Mouse (Mus musculus): ENCODE data around the gene Pbx2.

Gene Pbx2

DNA sequence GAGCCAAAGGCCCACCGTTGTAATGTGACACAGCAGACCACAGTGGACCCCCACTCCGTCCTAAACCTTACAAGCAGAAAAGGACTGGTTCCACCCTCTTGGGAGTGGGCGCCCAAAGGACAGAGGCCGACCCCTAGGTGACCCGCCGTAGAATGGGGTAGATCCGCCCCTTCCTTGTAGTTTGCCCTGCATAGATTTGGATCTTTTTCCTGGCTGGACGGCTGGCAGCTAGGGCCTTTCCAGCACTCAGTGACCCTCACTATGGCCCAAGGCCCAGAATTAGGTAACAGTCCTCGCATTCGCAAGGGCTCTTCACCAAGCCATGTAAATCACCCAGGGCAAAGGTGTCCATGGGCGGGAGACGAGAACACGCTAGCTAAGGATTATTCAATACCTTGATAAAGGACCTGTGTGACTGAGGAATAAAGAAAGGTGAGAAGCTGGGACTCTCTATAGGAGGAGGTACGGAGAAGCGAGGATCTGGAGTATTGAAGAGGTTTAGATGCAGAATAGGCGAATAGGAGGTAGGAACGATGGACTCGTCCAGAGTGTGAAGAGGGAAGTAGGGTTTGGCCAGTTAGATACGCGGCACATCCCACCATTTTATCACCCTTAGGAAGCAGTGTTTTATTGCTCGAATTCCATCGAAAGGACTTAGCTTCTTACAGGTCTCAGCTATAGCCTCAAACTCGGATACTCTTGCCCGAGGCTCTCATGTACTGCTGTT is 13.6 kb downstream of the Pbx2 start:
- no peak for DNase-seq

DNA sequence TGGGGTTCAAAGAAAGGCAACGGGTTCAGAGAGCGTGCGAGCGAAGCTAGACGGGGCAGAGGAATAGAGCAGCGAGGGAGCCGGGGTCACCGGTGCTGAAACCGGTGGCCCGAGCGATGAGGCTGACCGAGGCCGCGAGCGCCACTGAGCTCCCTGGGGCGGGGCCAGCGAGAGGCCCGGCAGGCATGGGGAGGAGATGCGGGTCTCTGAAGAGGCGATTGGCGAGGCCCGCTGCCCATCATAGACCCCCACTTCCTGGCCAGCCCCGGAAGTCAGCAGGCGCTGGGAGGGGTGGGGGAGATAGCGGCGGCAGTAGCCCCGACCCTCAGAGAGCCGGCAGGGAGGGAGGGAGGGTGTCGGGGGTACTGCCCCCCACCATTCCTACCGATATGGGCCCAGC is 14.5 kb downstream of the Pbx2 start:
- DNase-seq: peak; percentile 96

DNA sequence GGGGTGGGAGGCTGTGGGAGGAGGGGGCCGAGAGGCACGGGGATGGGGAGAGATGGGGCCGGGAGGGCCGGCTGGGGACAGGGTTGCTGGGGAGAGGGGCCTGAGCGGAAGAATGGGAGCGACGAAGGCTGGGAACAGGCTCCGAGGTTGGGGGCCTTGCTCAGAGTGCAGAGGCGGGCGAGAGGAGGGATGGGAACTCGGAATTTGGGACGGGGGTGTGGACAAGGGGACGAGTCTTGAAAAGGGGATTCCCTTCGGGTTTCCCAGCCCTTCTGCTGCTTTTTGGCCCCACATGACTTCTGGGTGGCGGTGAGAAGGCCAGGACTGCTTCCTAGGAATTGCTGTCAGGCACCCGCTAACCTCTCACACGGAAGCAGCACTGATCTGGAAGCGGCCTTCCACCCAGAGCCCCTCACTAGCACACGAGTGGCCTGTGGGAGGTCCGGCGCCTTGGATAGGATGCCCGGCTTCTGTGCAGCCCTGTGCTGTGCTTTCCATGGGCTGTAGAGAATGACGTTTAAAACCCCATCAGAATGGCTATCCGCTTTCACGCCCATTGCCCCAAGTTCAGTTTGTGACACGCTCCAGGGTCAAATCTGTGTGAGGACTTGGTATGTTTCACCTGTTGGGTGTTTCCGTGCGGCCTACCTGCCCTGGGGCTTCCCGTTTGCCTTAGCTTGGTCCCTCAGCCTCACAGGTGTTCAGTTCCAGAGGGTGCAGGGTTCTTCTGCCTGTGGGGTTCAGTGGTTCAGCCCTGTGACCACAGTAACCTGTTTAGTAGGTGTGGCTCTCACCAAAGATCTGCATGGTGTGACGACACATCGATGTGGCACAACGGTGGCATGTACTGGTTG is 15.3 kb downstream of the Pbx2 start:
- DNase-seq: no peak

DNA sequence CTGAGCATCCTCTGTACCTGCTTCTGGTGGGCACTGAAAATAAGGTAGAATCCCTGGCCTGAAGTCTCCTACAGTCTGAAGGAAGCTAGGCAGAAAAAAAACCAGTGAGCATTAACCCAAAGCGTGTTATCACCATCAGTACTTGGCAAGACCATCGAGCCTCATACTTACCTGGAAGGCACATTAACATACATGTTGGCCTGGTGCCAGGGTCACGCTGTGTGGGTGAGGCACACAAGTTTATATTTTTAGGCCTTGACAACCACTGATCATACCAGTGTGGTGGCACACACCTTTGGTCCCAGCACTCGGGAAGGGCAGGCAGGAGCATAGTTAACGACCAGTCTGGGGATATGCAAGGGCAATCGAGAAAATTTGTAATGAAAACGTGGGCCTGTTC is 16.9 kb downstream of the Pbx2 start:
- DNase-seq: no peak

DNA sequence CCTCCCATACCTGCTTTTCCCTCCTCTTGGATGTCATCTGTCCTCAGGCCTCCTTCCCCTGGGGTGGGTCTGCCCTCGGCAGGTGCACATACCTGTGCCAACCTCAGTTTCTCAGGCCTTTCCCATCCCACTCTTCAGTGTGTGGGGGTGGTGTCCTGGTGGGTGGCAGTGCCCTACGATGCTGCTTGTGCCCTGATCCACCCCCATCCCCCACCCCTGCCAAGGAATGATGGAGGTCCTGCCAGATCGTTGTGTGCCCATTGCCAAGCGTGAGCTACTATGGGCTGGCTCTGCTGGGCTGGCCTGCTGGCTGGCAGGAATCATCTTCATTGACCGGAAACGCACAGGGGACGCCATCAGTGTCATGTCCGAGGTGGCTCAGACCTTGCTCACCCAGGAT is 20.0 kb downstream of the Pbx2 start:
- DNase-seq: no peak

DNA sequence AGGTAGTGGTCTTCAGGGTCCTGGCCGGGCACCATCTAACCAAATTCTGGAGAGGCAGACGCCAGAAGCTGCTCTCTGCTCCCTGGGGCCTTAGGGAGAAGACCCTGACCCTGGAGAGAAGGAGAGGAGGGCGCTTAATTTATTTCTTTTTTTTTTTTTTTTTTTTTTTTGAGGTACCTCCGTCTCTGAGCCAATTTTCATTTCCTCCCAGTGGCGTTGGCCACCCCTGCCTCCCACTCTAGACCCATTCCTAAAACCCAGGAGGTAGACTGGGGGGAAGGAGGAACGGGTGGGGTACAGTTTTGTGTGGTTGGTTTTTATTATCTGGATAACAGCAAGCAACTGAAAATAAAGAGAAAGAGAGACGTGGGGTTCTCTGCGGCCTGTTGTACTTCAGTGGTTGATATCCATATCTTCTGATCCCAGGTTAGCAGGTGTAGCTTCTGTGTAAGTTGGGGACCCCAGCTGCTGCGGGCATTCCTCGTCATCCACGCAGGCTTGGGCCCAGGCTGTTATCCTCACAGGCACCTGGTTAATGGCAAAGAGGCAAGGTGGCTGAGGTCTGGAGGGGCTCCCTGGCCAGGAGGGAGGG is 22.1 kb downstream of the Pbx2 start:
- no peak for DNase-seq

DNA sequence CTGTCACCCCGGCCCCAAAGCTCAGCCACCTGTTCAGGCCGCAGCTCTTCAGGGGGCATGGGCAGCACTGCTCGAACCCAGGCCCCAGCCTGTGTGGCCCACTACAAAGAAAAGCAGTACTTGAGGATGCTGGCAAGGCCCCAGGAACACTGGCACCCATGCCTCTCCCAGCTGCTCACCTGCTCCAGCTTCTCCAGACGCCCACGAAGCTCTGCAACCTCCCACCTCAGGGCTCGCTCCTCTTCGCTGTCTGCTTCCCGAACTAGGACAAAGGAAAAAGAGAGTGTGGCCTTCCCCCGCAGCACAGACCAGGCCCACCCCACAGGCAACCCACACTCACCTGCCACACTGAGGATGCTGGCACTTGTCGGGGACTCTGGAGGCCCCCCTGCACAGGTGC is 22.8 kb downstream of the Pbx2 start:
- DNase-seq: no peak

DNA sequence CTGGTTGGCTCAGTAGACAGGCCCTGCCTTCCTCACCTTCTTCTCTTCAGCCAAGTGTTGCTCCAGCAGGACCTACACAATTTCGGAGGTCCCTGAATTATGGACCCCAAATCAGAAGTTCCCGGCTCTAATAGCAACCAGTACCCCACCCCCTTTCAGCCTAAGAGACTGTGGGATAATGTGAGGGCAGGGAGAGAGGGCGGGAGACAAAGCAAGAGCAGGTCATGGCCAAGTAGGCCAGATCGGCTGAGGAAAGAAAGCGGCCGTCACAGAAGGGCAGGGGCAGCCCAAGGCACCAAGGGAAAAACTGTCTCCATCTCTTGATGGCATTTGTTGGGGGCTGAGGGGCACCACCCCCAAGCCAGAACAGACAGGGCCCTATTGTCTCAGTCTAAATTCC is 24.8 kb downstream of the Pbx2 start, which contains the start of gene Egfl8:
Gene Egfl8 (minus strand): TSS at position 101 of the 400 bp plus-strand sequence.
- DNase-seq: no peak

DNA sequence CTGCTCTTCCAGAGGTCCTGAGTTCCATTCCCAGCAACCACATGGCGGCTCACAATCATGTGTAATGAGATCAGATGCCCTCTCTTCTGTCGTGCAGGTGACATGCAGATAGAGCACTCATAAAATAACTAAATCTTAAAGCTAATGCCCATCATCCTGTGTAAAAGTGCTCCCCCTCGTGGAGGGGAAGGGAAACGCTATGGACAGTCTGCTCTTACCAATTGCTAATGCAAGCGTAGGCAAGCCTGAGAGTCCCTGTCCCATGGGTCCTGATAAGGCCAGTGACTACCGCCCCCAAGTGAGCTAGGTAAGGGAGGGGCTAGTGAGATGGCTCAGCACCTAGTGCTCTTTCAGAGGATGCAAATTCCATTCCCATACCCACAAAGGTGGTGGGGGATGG is 27.9 kb downstream of the Pbx2 start:
- peak; percentile 86 for DNase-seq

DNA sequence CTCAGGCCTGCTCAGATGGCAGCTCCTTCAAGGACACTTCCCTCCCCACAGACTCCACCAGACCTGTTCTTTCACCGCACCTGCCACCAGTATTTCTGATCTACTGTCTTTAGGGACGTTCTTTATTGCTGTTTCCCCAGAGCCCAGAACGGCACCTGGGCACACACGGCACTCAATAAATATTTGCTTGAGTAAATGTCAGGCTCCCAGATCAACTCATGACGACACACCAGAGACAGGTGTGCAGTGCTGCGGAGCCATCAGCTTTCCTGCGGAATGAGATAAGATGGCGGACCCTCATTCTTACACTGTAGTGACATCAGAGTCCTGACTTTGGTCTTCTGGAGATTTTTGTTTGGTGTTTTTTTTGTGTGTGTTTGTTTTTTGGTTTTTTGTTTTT is 29.9 kb downstream of the Pbx2 start:
- DNase-seq: no peak

DNA sequence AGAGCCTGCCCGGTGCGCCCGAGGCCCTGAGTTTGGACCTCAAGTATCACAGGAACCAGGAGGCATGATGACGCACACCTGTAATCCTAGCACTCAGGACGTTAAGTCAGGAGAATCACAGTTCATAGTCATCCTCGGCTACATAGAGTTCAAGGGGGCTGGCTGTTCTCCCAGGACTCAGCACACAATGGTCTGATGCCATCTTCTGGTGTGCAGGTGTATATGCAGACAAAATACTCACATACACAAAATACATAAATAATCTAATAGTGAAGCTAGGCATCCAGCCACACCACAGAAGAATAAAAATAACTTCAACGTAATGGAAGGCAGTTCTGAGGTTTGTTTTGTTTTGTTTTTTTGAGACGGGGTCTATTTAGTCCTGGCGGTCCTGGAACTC is 32.1 kb downstream of the Pbx2 start:
- no peak for DNase-seq

DNA sequence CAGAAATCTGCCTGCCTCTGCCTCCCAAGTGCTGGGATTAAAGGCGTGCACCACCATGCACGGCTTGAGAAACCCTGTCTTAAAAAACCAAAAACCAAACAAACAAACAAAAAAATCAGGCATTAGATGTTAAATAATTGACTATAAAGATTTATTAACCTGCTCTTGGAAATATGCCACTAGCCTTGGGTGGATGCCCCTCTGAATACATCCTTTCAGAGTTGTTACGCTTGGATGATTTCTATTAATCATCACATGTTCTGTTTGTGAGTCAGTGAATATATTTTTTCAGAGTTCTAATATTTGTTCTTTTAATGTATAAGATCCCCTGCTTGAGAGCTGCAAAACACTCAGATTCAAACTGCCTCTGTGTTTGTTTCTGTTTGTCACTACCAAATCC is 33.9 kb downstream of the Pbx2 start:
- no peak for DNase-seq

DNA sequence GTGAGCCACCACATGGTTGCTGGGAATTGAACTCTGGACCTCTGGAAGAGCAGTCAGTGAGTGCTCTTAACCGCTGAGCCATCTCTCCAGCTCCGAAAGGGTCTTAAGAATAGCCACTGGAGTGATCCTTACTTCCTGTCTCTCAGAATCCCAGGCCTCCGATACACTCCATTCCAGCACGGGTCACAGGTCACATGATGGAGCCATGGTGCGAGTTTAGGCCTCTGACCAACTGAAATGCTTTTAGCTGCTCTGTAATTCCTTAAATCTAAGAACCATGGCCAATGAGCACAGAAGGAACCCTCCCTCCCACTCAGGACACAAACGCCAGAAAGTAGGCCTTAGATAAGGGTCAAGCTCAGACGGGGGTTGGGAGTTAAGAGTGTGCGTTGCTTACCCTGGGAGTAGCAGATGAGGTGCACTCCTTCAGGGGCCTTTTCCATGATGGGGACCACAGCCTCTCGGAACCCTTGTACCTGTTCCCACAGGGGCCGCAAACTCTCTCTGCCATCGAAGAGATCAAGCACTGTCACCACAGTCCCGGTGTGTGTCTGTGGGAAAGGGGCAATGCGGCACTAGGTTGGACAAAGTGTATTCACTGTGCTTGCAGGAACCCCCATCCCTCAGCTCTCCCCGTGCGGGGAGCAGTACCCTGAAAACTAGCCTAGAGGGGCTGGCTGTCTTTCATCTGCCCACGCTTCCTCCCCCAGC is 35.2 kb downstream of the Pbx2 start:
- DNase-seq: no peak

DNA sequence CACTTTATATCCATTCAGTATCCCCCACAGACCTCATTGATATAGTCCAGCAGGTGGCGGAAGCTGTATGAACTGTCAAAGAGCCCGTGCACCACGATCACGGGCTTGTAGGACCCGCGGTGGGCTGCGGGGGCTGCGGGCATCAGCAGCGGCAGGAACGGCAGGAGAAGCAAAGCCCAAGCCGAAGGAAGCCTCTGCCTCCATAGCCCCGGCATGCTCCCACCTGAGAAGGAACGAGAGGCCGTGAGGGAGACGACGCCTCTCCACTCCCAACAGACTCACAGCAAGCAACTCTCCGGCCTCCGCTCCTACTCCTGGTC is 35.7 kb downstream of the Pbx2 start:
- DNase-seq: peak; percentile 68

DNA sequence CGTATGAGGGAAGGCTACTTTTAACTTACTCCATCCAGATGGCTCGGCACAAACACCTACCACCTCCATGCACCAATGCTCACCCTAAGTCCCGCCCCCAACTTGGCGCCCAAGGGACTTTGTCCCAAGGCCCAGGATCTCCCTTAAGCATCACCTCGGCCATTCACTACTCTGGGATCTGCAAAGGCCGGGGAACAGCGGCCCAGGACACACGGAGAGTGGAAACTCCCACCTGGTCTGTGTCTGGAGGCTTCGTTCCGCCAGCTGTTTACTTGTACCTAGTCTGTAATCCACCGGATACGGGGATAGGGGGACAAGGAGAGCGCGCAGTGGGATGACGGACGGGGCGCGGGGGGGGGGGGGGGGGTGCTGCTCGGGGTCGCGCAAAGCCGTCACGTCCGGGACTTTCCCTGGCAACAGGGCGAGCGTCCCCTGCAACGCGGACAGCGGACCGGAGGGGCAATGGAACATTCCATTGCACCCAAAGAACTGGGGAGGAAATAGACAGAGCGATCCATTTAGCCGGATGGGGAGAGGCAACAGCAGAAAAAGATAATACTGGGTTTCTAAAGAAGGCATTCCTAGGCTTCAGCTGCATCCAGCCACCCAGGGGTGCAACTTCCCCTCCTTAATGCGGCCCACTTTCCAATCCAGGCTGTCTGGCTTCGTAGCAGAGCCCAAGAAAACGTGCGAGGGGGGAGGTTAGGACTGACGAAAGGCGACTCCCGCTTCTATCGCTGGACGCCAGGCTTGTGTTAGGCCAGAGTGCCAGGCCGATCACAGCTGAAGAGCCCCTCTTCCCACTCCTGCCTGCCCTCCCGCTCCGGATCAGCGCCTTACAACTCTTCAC is 36.3 kb downstream of the Pbx2 start:
- peak; percentile 86 for DNase-seq

DNA sequence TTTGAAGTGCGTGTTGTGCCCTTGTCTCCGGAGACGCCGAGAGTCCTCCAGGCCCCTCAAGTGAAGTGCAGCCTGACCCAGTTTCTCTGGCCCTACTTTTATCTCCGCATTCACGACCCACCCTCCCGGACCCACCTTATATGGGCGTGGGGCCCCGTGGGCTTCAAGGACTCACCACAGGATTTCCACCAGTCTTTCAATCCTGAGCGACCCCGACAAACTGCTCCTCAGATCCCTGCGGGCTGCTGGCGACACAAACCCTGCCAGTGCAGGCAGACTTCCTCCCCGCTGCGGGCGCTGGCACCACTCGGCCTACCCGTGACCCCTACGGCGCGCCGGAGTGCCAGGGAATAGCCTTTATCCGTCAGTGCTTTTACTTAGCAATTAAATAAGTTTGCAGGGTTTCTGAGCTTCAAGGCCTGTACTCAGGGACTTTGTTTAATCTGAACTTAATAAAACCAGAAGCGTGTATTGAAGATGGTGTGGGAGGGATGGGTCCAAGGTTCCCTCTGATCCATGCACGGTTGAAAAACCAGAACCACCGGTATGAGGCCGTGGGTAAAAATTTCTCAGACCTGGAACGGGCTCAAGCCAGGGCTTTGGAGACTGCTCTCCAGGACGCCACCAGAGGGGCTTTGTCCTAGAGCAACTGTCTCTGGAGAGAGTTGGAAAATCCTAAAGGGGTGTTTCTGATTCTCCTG is 37.0 kb downstream of the Pbx2 start, which contains the start of gene Ppt2:
Gene Ppt2 (minus strand): TSS at position 568 of the 701 bp plus-strand sequence.
- peak; percentile 78 for DNase-seq

DNA sequence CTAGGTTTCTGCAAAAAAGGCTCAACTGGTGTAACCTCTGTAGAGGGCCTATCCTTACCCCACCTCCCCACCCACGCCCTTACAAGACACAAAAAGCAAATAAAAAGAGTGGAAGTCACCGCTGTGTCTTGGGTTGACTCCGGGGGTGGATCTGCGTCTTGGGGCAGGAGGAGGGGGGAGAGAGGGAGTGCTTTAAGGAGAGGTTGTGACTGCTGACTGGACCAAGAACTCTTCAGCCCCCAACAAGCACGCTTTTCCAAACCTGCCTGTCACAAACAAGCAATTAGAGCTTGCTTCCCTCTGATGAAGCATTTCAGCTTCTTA is 37.5 kb downstream of the Pbx2 start:
- peak; percentile 50 for DNase-seq

DNA sequence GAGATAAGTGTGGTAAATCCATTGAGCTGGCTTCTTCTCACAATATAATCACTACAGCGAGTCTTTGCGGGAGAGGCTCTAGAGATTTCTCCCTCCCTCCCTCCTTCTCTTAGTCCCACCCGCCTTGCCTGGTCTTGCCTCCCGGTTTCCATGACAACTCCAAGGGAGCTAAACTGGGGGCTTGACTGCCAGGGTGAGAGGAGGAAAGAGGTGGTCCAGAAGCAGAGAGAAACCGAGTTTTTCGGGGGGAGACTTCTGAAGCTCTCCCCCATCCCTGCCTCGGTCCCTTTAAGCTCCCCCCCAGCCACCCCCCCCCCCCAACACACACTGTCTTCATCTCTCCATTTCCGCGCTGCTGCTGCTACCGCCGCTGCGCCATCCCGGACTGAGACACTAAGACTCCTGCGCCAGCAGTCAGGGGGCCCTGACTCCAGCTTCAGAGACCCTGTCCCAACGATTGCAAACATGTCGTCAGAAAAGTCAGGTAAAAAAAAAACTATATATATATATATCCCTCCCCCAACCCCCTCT is 38.2 kb downstream of the Pbx2 start, which contains the start of gene Prrt1:
Gene Prrt1 (plus strand): TSS at position 313 of the 531 bp plus-strand sequence.
- DNase-seq: peak; percentile 72

DNA sequence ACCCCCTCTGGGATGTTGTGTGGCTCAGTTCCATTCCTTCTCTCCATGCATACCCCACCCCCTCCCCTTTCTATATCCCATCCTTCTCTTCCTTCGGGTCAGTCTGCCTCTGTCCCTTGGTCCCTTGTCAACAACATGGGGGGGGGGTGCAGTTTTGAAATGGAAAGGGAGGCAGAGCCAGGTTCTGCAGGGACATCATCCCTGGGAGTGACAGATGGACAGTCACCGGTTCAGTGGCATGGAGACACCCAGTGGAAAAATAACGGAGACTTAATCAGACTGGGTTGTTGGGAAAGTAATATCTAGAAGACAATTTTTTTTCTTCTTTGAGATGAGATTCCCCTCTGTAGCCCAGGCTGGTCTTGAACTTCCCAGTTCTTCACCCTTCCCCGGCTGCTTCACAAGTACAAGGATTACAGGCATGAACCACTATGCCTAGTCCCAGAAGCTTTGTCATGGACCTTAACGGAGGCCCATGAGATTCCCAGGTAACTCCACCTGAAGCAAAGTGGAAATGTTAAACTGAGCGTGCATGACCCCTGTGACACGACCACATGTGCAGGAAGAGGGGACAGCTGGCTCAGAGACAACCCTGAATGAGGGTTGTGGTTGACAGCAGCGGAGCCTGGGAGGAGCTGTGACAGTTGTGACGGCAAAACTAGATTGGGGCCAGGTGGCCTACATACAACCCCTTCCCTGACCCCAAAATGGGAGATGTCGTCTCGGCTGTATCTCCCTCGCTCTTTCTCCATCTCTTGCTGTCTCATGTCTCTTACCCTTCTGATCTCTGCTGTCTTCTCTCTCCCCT is 38.9 kb downstream of the Pbx2 start:
- DNase-seq: peak; percentile 80

DNA sequence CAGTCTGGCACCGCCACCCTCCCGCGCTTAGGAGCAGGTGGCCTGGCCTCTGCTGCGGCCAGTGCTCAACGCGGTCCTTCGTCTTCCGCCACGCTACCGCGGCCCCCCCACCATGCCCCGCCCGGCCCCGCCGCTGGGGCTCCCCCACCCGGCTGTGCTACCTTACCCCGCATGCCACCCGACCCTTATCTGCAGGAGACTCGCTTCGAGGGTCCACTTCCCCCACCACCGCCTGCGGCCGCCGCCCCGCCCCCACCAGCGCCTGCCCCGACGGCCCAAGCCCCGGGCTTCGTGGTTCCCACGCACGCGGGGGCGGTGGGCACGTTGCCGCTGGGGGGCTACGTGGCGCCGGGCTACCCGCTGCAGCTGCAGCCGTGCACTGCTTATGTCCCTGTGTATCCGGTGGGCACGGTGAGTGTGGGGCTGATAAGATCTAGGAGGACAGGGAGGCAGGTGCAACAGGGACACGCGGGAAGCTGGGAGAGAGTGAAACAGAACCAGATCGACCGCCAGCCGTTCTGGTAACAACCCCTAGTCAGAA is 39.8 kb downstream of the Pbx2 start:
- peak; percentile 82 for DNase-seq
